Comparison of ENCODE assay signal across 24 mouse cellular contexts in genomic region chr9:62843356-62844024, GRCm38 (mm10). TPM values are rescaled to one million over a fixed set of nuclear protein-coding genes. Genes with fewer than 3 reads are reported as not detected.
DNase-seq lines count a peak whose midpoint lies in the region; ATAC-seq and TF ChIP-seq lines count a peak whose summit lies in the region.
"Had no signal": no experiment of that assay in that cellular context is flagged by ENCODE, and none has a peak within 500 bp of the region (broad histone marks: within the 10 kb centered on the region; RNA-seq: fewer than 3 reads in every experiment).

No protein-coding gene starts in this region.

- H3K27ac ChIP-seq in embryonic facial prominence, embryonic 13.5 days, result no peak overlapping the region
- no peak overlapping the region for H3K27ac ChIP-seq in embryonic facial prominence, embryonic 10.5 days (replicated peaks)
- H3K27ac ChIP-seq in intestine, embryonic 16.5 days (ENCODE audit: low read length), result peak overlapping the region; percentile 13; the same call in 1 of the 2 replicates
- H3K27ac ChIP-seq in intestine, embryonic 15.5 days, result no peak overlapping the region
- H3K27ac ChIP-seq in intestine, postnatal 0 days (ENCODE audit: low read depth, low read length), result peak overlapping the region; percentile 21; the same call in 1 of the 2 replicates

- H3K4me1 ChIP-seq in embryonic facial prominence, embryonic 13.5 days, result peaks cover 31% of the 10 kb centered on the region
- peaks cover 36% of the 10 kb centered on the region for H3K4me1 ChIP-seq in embryonic facial prominence, embryonic 10.5 days
- H3K4me1 ChIP-seq in intestine, embryonic 16.5 days (ENCODE audit: control insufficient read depth, insufficient read depth, low read length), result peaks cover 21% of the 10 kb centered on the region
- peaks cover 23% of the 10 kb centered on the region for H3K4me1 ChIP-seq in intestine, embryonic 15.5 days (replicated peaks)
- H3K4me1 ChIP-seq in megakaryocyte, embryonic 14.5 days, result peaks cover 56% of the 10 kb centered on the region
- peaks cover 11% of the 10 kb centered on the region; the same call in 1 of the 2 replicates for H3K4me1 ChIP-seq in intestine, postnatal 0 days (replicated peaks; ENCODE audit: control insufficient read depth, insufficient read depth, low read length)

- peaks cover 15% of the 10 kb centered on the region; the same call in 1 of the 2 replicates for H3K36me3 ChIP-seq in embryonic facial prominence, embryonic 13.5 days
- peaks cover 16% of the 10 kb centered on the region; the same call in 1 of the 2 replicates for H3K36me3 ChIP-seq in embryonic facial prominence, embryonic 10.5 days (replicated peaks)
- no peaks in the 10 kb centered on the region for H3K36me3 ChIP-seq in intestine, embryonic 16.5 days (ENCODE audit: control insufficient read depth, insufficient read depth, low read length)
- H3K36me3 ChIP-seq in intestine, embryonic 15.5 days, result no peaks in the 10 kb centered on the region
- peaks cover 60% of the 10 kb centered on the region for H3K36me3 ChIP-seq in megakaryocyte, embryonic 14.5 days (replicated peaks; ENCODE audit: low read length)
- H3K36me3 ChIP-seq in intestine, postnatal 0 days (ENCODE audit: control insufficient read depth, insufficient read depth), result peaks cover 13% of the 10 kb centered on the region; the same call in 1 of the 2 replicates

- no peaks in the 10 kb centered on the region for H3K27me3 ChIP-seq in embryonic facial prominence, embryonic 13.5 days
- no peaks in the 10 kb centered on the region for H3K27me3 ChIP-seq in embryonic facial prominence, embryonic 10.5 days (replicated peaks; ENCODE audit: low read depth, poor library complexity, severe bottlenecking)
- no peaks in the 10 kb centered on the region for H3K27me3 ChIP-seq in intestine, embryonic 16.5 days (replicated peaks; ENCODE audit: control insufficient read depth, insufficient read depth, low read length)
- no peaks in the 10 kb centered on the region for H3K27me3 ChIP-seq in intestine, embryonic 15.5 days (replicated peaks)
- H3K27me3 ChIP-seq in megakaryocyte, embryonic 14.5 days (replicated peaks), result no peaks in the 10 kb centered on the region
- H3K27me3 ChIP-seq in intestine, postnatal 0 days (replicated peaks; ENCODE audit: control insufficient read depth, insufficient read depth, low read length), result no peaks in the 10 kb centered on the region
- H3K27me3 ChIP-seq: CH12.LX, Patski had no signal

- no peak overlapping the region for H3K4me2 ChIP-seq in embryonic facial prominence, embryonic 13.5 days
- H3K4me2 ChIP-seq in intestine, embryonic 16.5 days (ENCODE audit: low read depth, low read length), result no peak overlapping the region
- no peak overlapping the region for H3K4me2 ChIP-seq in intestine, embryonic 15.5 days (replicated peaks)
- H3K4me2 ChIP-seq in intestine, postnatal 0 days (replicated peaks; ENCODE audit: low read depth), result no peak overlapping the region

- 0 out of 2 replicates have a peak overlapping the region, but pooled peaks have one; percentile 32 for H3K9ac ChIP-seq in embryonic facial prominence, embryonic 13.5 days
- no peak overlapping the region for H3K9ac ChIP-seq in intestine, embryonic 16.5 days (ENCODE audit: low read depth, low read length)
- no peak overlapping the region for H3K9ac ChIP-seq in intestine, embryonic 15.5 days
- no peak overlapping the region for H3K9ac ChIP-seq in intestine, postnatal 0 days (ENCODE audit: low read depth, low read length)

- H3K9me3 ChIP-seq in embryonic facial prominence, embryonic 13.5 days, result no peaks in the 10 kb centered on the region
- H3K9me3 ChIP-seq in embryonic facial prominence, embryonic 10.5 days, result no peaks in the 10 kb centered on the region
- H3K9me3 ChIP-seq in intestine, embryonic 16.5 days (ENCODE audit: control insufficient read depth, low read length), result no peaks in the 10 kb centered on the region
- H3K9me3 ChIP-seq in intestine, embryonic 15.5 days, result no peaks in the 10 kb centered on the region
- no peaks in the 10 kb centered on the region for H3K9me3 ChIP-seq in megakaryocyte, embryonic 14.5 days
- H3K9me3 ChIP-seq in intestine, postnatal 0 days (ENCODE audit: control insufficient read depth), result no peaks in the 10 kb centered on the region
- H3K9me3 ChIP-seq: G1E had no signal

- no peak overlapping the region for H3K4me3 ChIP-seq in embryonic facial prominence, embryonic 13.5 days
- H3K4me3 ChIP-seq in embryonic facial prominence, embryonic 10.5 days, result no peak overlapping the region
- H3K4me3 ChIP-seq in intestine, embryonic 16.5 days (ENCODE audit: low read length), result no peak overlapping the region
- no peak overlapping the region for H3K4me3 ChIP-seq in intestine, embryonic 15.5 days (replicated peaks)
- H3K4me3 ChIP-seq in megakaryocyte, embryonic 14.5 days (replicated peaks), result peak overlapping the region; percentile 25
- no peak overlapping the region for H3K4me3 ChIP-seq in intestine, postnatal 0 days (ENCODE audit: low read depth, low read length)

- no peak for DNase-seq in embryonic facial prominence, embryonic 10.5 days (ENCODE audit: low spot score)
- no peak for DNase-seq in frontal cortex, postnatal 14 days (ENCODE audit: low spot score in 2 of 2)
- DNase-seq: adrenal gland, adult 8-10 months; adrenal gland, postnatal 14 days; adrenal gland, postnatal 36 days; B cell, adult 2 months; cerebellum, adult 11-12 months; cerebellum, adult 2 months; cerebellum, adult 9-10 months; cerebellum, postnatal 10 days; cerebellum, postnatal 25 days had no signal

- no peak for TF ChIP-seq CTCF in intestine, postnatal 0 days (IDR thresholded peaks at IDR 0.05; ENCODE audit: low read depth)

- WGBS in embryonic facial prominence, embryonic 13.5 days, result 81% methylated on average over 10 of the region's 10 CpGs
- WGBS in embryonic facial prominence, embryonic 10.5 days, result 80% methylated on average over 10 of the region's 10 CpGs
- WGBS in intestine, embryonic 16.5 days, result 68% methylated on average over 10 of the region's 10 CpGs
- 69% methylated on average over 10 of the region's 10 CpGs for WGBS in intestine, embryonic 15.5 days
- WGBS in intestine, postnatal 0 days, result 61% methylated on average over 10 of the region's 10 CpGs

- ATAC-seq in embryonic facial prominence, embryonic 13.5 days (ENCODE audit: insufficient number of reproducible peaks, insufficient read depth, low FRiP score, low TSS enrichment, low read depth), result no peak
- peak; percentile 19; the same call in 1 of the 2 replicates for ATAC-seq in intestine, embryonic 16.5 days
- ATAC-seq in intestine, embryonic 15.5 days, result no peak
- ATAC-seq in megakaryocyte, adult 5-6 weeks (ENCODE audit: poor library complexity, severe bottlenecking), result no peak
- ATAC-seq in intestine, postnatal 0 days, result peak; percentile 55
- ATAC-seq: activated CD4-positive, CD25-positive, alpha-beta regulatory T cell, adult 4 months; CD4-positive, CD25-positive, alpha-beta regulatory T cell, adult 4 months; forebrain, embryonic 14.5 days; forebrain, embryonic 16.5 days; Patski had no signal

RNA-seq across cellular contexts. Expression of gene Cln6, which starts 4.9 kb away (rescaled TPM):
- polyA plus RNA-seq in embryonic facial prominence, embryonic 13.5 days (2015; fragmentation: Nextera tagmentation; extraction: Ambion mirVana), result 15.8 and 21.2 TPM in 2 replicates
- 11.2 and 12.1 TPM in 2 replicates for polyA plus RNA-seq in embryonic facial prominence, embryonic 10.5 days (2016; fragmentation: Nextera tagmentation; extraction: Ambion mirVana)
- polyA plus RNA-seq in intestine, embryonic 16.5 days (2015; fragmentation: Nextera tagmentation; extraction: Ambion mirVana), result 34.9 and 40.2 TPM in 2 replicates
- 29.6 and 30.6 TPM in 2 replicates for polyA plus RNA-seq in intestine, embryonic 15.5 days (2015; fragmentation: Nextera tagmentation; extraction: Ambion mirVana)
- 22.2 and 31.6 TPM in 2 replicates for polyA plus RNA-seq in megakaryocyte, embryonic 14.5 days (2012; ENCODE audit: insufficient read depth, low replicate concordance)
- 38.1 and 51.5 TPM in 2 replicates for total RNA-seq in megakaryocyte, adult 5-6 weeks (2015)
- total RNA-seq in megakaryocyte, adult 5-6 weeks (2017), result 24.7 and 27.3 TPM in 2 replicates
- polyA plus RNA-seq in intestine, postnatal 0 days (2015; fragmentation: Nextera tagmentation; extraction: Ambion mirVana), result 60.3 and 63.3 TPM in 2 replicates

RNA-seq across cellular contexts. Expression of gene Calml4, which starts 14.4 kb away (rescaled TPM):
- 5.9 and 9.8 TPM in 2 replicates for polyA plus RNA-seq in embryonic facial prominence, embryonic 13.5 days (2015; fragmentation: Nextera tagmentation; extraction: Ambion mirVana)
- 0.36 and 0.67 TPM in 2 replicates for polyA plus RNA-seq in embryonic facial prominence, embryonic 10.5 days (2016; fragmentation: Nextera tagmentation; extraction: Ambion mirVana)
- 286 and 319 TPM in 2 replicates for polyA plus RNA-seq in intestine, embryonic 16.5 days (2015; fragmentation: Nextera tagmentation; extraction: Ambion mirVana)
- polyA plus RNA-seq in intestine, embryonic 15.5 days (2015; fragmentation: Nextera tagmentation; extraction: Ambion mirVana), result 193 and 202 TPM in 2 replicates
- polyA plus RNA-seq in megakaryocyte, embryonic 14.5 days (2012; ENCODE audit: insufficient read depth, low replicate concordance), result 2.3 TPM in 1 of 2 replicates, not detected in the other
- not detected in 2 replicates for total RNA-seq in megakaryocyte, adult 5-6 weeks (2015)
- total RNA-seq in megakaryocyte, adult 5-6 weeks (2017), result 1.2 TPM in 1 of 2 replicates, not detected in the other
- polyA plus RNA-seq in intestine, postnatal 0 days (2015; fragmentation: Nextera tagmentation; extraction: Ambion mirVana), result 597 and 634 TPM in 2 replicates
- total RNA-seq: CH12.LX had no signal
- polyA plus RNA-seq: activated CD4-positive, CD25-positive, alpha-beta regulatory T cell, adult 4 months had no signal

RNA-seq across cellular contexts. Expression of gene Fem1b, which starts 31.8 kb away (rescaled TPM):
- 19.8 and 20.2 TPM in 2 replicates for polyA plus RNA-seq in embryonic facial prominence, embryonic 13.5 days (2015; fragmentation: Nextera tagmentation; extraction: Ambion mirVana)
- polyA plus RNA-seq in embryonic facial prominence, embryonic 10.5 days (2016; fragmentation: Nextera tagmentation; extraction: Ambion mirVana), result 30.2 and 30.3 TPM in 2 replicates
- polyA plus RNA-seq in intestine, embryonic 16.5 days (2015; fragmentation: Nextera tagmentation; extraction: Ambion mirVana), result 12.2 and 12.5 TPM in 2 replicates
- 16.2 and 16.7 TPM in 2 replicates for polyA plus RNA-seq in intestine, embryonic 15.5 days (2015; fragmentation: Nextera tagmentation; extraction: Ambion mirVana)
- polyA plus RNA-seq in megakaryocyte, embryonic 14.5 days (2012; ENCODE audit: insufficient read depth, low replicate concordance), result 2.2 and 4.0 TPM in 2 replicates
- 14.9 and 15.2 TPM in 2 replicates for total RNA-seq in megakaryocyte, adult 5-6 weeks (2015)
- 29.3 and 31.6 TPM in 2 replicates for total RNA-seq in megakaryocyte, adult 5-6 weeks (2017)
- 8.9 and 9.2 TPM in 2 replicates for polyA plus RNA-seq in intestine, postnatal 0 days (2015; fragmentation: Nextera tagmentation; extraction: Ambion mirVana)

Comparison
In these comparisons a context has a peak if more than half of its experiments do, and no peak if none do; other contexts are left out.
1. ATAC-seq: peak in intestine, embryonic 16.5 days (single experiment) and intestine, postnatal 0 days (single experiment); none in embryonic facial prominence, embryonic 13.5 days (single experiment), intestine, embryonic 15.5 days (single experiment) and megakaryocyte, adult 5-6 weeks (single experiment).
2. H3K27ac ChIP-seq: peak in intestine, embryonic 16.5 days (single experiment) and intestine, postnatal 0 days (single experiment); none in embryonic facial prominence, embryonic 13.5 days (single experiment), embryonic facial prominence, embryonic 10.5 days (single experiment) and intestine, embryonic 15.5 days (single experiment).
3. RNA of gene Calml4, which starts 14.4 kb away (polyA plus RNA-seq): 597 to 634 TPM in intestine, postnatal 0 days, 286 to 319 TPM in intestine, embryonic 16.5 days and 193 to 202 TPM in intestine, embryonic 15.5 days; 5.9 to 9.8 TPM in embryonic facial prominence, embryonic 13.5 days, 2.3 TPM in megakaryocyte, embryonic 14.5 days and 0.36 to 0.67 TPM in embryonic facial prominence, embryonic 10.5 days; every median in the first group is over 10 times any median in the second.